Mouse (Mus musculus) intestine, embryonic 16.5 days (tissue): Measurements from ENCODE around the gene Rps6ka5. TPM values are rescaled to one million over a fixed set of nuclear protein-coding genes. Genes with fewer than 3 reads are reported as not detected.

Experiments
- ATAC-seq: fragments of 200-750 bp; cut with Nextera tagmentation; 2 replicates; pipeline ENCODE4 v1.8.0; 2017; ENCODE audit warnings: moderate TSS enrichment, moderate library complexity
- H3K27ac ChIP-seq: fragments of 300-500 bp; sonication (generic); 2 replicates; pipeline ENCODE4 v1.5.1; 2014; ENCODE audit warnings: mild to moderate bottlenecking, low read length
- H3K27me3 ChIP-seq: fragments of 300-500 bp; sonication (generic); replicated peaks from 2 replicates; pipeline ENCODE4 v1.6.1; 2014; ENCODE audit warnings: low read length, control low read depth, mixed read lengths; ENCODE audit not compliant: control insufficient read depth, insufficient read depth
- H3K36me3 ChIP-seq: fragments of 300-500 bp; sonication (generic); 2 replicates; pipeline ENCODE4 v1.6.1; 2014; ENCODE audit warnings: low read length, control low read depth; ENCODE audit not compliant: control insufficient read depth, insufficient read depth
- H3K4me1 ChIP-seq: fragments of 300-500 bp; sonication (generic); 2 replicates; pipeline ENCODE4 v1.6.1; 2014; ENCODE audit warnings: low read length, control low read depth, mixed read lengths; ENCODE audit not compliant: control insufficient read depth, insufficient read depth
- H3K4me2 ChIP-seq: fragments of 300-500 bp; sonication (generic); 2 replicates; pipeline ENCODE4 v1.6.1; 2014; ENCODE audit warnings: low read depth, low read length, control low read depth
- H3K4me3 ChIP-seq: fragments of 300-500 bp; sonication (generic); 2 replicates; pipeline ENCODE4 v1.5.1; 2014; ENCODE audit warnings: mild to moderate bottlenecking, low read length
- H3K9ac ChIP-seq: fragments of 300-500 bp; sonication (generic); 2 replicates; pipeline ENCODE4 v1.6.1; 2014; ENCODE audit warnings: low read depth, low read length
- H3K9me3 ChIP-seq: fragments of 300-500 bp; sonication (generic); 2 replicates; pipeline ENCODE4 v1.6.1; 2016; ENCODE audit warnings: low read length, control low read depth; ENCODE audit not compliant: control insufficient read depth
- WGBS: fragments of 180-500 bp; shearing (Covaris S2); extraction: QIAGEN DNeasy Blood & Tissue Kit; methylation state at CpG from one replicate; pipeline ENCODE4 v1.1.7; 2014; 5-methylcytosine and 5-hydroxymethylcytosine counted together
- polyA plus RNA-seq: library from polyadenylated mRNA; unstranded; fragments of >200 nt; fragmentation: Nextera tagmentation; extraction: Ambion mirVana; gene quantifications from 2 replicates; pipeline ENCODE4 v1.2.1, GENCODE M21; 2015

The Rps6ka5 gene
- polyA plus RNA-seq, 1 experiment from 2014 or later = 1.9 TPM

DNA sequence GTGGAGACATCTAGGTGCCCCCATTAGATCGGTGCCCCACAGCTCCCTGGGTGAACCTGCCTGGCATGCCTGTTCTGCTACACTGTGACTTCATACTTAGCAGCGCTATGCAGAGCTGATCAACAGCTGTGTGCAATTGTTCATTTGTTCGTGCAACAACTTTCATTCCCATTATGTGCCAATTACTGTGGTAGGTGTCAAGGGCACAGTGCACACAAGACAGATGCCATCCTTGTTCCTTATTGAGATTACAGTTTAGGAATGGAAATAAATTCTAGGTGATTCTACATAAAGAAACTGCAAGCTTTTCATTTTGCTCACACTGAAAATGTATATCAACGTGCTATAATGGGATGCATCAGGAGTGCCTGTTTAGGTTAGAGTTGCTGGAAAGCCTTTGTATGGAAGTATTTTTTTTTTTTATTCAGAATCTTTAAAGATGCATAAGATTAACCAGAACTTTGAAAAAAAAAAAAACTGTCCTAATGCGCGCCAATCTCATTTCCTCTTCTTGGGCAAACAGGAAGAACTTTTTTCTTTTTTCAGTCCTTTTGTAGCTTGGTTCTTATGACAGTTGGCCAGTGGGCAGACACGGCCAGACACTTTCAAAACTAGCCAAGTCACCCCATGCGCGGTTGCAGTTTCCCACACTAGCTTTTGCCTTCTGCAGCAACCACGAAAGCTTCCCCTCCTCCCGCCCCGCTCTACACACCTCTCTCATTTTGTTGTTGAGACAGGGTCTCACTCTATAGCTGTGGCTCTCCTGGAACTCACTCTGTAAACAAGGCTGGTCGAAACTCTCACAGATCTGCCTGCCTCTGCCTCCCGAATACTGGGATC is 2.1 kb upstream of the Rps6ka5 start:
- Histone ChIP-seq H3K27me3 (no peaks in the 10 kb centered on the region), H3K4me1 (0 out of 2 replicates have a peak, but pooled peaks cover 3% of the 10 kb centered on the region), H3K9ac (no peak overlapping the region), H3K4me3 (no peak overlapping the region), H3K36me3 (no peaks in the 10 kb centered on the region), H3K9me3 (no peaks in the 10 kb centered on the region), H3K27ac (no peak overlapping the region), H3K4me2 (no peak overlapping the region)
- 67% methylated on average over 14 of the region's 14 CpGs for WGBS
- ATAC-seq = no peak

DNA sequence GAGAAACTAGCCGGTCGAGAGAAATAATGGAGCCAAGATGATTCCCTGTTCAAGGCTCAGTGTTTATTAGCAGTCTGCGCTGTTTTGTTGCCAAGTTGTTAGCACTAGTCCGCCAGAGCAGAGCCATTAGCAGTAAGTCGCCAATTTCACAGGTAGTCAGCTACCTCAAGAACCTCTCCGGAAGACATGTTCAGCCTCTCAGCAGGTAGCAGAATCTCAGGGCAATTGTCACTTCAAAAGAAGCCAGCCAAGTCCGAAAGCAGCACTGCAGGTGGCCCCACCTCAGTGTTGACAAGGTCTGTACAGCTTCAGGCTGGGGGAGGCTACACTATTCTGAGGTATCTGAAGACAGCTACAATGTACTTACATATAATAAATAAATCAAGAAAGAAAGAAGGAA is 1.1 kb upstream of the Rps6ka5 start:
- Histone ChIP-seq H3K9ac (no peak overlapping the region), H3K4me1 (peaks cover 6% of the 10 kb centered on the region; the same call in 1 of the 2 replicates), H3K4me2 (no peak overlapping the region), H3K4me3 (no peak overlapping the region), H3K27ac (no peak overlapping the region), H3K9me3 (no peaks in the 10 kb centered on the region), H3K27me3 (no peaks in the 10 kb centered on the region), H3K36me3 (no peaks in the 10 kb centered on the region)
- 36% methylated on average over 7 of the region's 7 CpGs for WGBS
- no peak for ATAC-seq

DNA sequence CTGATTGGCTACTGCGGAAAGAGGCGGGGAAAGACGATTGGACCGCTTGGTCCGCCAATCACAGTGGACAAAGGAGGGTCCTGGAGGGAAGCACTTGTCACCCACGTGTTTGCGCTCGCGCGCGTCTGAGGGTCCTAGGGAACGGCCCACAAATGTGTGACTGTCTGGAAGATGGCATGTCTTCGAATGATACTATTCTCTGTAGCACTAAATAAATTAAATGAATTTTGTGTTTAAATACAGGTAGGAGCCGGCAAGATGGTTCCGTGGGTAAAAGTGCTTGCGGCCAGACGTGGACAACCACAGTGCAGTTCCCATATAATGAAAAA is 1.4 kb downstream of the Rps6ka5 start:
- H3K4me2 ChIP-seq = peak overlapping the region; percentile 60
- H3K4me3 ChIP-seq = peak overlapping the region; percentile 82
- H3K9ac ChIP-seq = no peak overlapping the region
- H3K27ac ChIP-seq = no peak overlapping the region
- H3K9me3 ChIP-seq = no peaks in the 10 kb centered on the region
- H3K27me3 ChIP-seq = no peaks in the 10 kb centered on the region
- no peaks in the 10 kb centered on the region for H3K36me3 ChIP-seq
- 4% methylated on average over 17 of the region's 17 CpGs for WGBS
- peaks cover 6% of the 10 kb centered on the region; the same call in 1 of the 2 replicates for H3K4me1 ChIP-seq
- ATAC-seq = no peak

DNA sequence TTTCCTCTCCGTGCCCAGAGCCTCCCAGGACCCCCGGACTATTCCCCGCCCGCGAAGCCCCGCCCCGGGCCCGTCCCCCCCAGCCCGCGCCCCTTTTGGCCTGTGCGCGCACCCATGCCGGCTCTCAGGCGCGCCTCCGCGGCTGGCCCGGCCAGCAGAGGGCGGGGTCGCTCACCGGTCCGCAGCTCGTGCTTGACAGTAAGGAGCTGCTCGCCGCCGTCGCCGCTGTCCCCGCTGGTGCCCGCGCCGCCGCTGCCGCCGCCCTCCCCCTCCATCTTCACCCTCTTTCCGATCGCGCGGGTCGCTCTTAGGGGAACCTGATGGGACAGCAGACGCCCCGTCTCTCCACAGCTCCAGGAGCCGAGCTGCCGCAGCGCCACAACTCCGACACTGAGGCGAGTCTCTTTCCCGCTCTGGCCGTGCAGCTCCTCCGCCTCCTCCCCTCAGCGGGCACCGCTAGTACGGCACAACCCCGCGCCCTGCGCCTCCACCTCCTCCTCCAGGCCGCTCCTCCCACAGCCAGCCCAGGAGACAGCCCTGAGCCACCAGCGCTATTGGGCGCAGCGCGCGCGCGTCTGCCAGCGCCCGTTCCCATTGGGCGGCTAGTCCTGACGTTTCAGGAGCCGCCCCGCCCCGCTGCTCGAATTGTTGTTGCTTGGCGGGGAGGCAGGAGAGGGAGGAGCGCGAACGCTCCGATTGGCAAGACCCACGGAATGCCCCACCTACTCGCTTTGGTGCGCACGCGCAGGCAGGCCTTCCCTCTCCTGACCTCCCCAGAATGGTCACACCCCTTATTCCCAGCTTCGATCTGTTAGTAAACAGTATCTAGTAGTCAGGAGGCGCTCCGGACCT is 2.0 kb downstream of the Rps6ka5 start:
- Histone ChIP-seq H3K4me3 (peak overlapping the region; percentile 82), H3K36me3 (no peaks in the 10 kb centered on the region), H3K27me3 (no peaks in the 10 kb centered on the region), H3K4me2 (peak overlapping the region; percentile 93), H3K9me3 (no peaks in the 10 kb centered on the region), H3K27ac (peak overlapping the region; percentile 93), H3K4me1 (peaks cover 6% of the 10 kb centered on the region; the same call in 1 of the 2 replicates), H3K9ac (peak overlapping the region; percentile 78)
- ATAC-seq = peak; percentile 100
- under 1% methylated on average over 82 of the region's 85 CpGs for WGBS

DNA sequence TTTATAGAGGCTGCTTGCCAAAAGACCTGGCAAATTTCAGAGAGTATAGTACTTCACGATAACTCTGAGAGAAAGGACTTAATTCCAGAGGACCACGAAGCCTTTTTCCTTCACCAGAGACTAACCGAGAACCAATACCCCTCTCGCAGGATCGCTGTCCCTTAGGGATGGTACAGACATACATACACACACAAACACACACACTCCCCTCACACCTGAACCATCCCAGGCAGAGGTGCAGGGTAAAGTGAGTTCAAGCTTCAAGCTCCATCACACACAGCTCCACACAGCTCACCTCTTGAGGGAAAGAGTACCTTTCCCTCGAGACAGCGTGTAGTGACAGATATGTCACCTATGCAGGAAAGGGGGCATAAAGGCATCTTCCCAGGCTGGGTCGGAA is 2.6 kb downstream of the Rps6ka5 start:
- H3K4me3 ChIP-seq = peak overlapping the region; percentile 82
- H3K4me2 ChIP-seq = peak overlapping the region; percentile 93
- H3K27me3 ChIP-seq = no peaks in the 10 kb centered on the region
- no peaks in the 10 kb centered on the region for H3K36me3 ChIP-seq
- WGBS = under 1% methylated on average over 8 of the region's 8 CpGs
- ATAC-seq = peak; percentile 1; the same call in 1 of the 2 replicates
- H3K9ac ChIP-seq = peak overlapping the region; percentile 78
- H3K9me3 ChIP-seq = no peaks in the 10 kb centered on the region
- peaks cover 6% of the 10 kb centered on the region; the same call in 1 of the 2 replicates for H3K4me1 ChIP-seq
- H3K27ac ChIP-seq = peak overlapping the region; percentile 93

DNA sequence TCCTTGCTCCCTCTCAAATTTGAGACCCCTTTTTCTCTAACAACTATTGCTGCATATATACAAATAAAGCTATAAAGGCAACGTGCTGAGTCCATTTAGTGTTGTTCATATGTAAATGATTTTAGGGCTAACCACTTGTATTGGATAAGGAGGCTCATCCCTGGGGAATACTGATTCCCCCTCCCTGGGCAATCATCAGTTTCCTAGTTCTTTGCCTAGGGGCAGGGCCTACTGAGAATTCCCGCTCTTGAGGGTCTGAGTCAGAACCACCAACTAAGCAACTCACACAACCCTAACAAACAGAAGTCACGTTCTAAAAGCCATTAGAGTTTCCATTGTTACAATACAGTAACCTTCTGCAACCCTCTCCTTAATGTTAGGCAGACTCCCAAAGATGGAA is 6.0 kb downstream of the Rps6ka5 start:
- 65% methylated on average over 3 of the region's 3 CpGs for WGBS
- ATAC-seq = no peak
- Histone ChIP-seq H3K36me3 (no peaks in the 10 kb centered on the region), H3K4me2 (no peak overlapping the region), H3K9me3 (no peaks in the 10 kb centered on the region), H3K9ac (no peak overlapping the region), H3K4me1 (peaks cover 6% of the 10 kb centered on the region; the same call in 1 of the 2 replicates), H3K27ac (no peak overlapping the region), H3K27me3 (no peaks in the 10 kb centered on the region), H3K4me3 (no peak overlapping the region)

DNA sequence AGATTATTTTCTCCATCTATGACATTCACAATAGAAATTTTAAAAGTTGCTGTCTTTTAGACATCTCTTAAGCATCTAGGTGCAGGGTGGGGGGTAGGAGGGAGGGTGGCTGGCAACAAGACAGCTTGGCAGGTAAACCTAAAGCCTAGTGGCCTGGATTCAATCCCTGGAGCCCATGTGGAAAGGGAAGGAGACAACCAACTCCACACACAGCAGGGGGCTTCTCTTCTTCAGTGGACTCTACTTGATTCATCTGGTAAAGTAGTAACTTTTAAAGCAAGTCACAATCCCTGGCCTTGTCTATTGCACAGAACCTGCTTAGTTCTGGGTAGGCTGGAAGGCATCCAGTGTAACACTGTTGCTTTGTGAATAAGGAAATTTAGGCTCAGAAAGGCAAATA is 9.3 kb downstream of the Rps6ka5 start:
- Histone ChIP-seq H3K4me1 (no peaks in the 10 kb centered on the region), H3K27me3 (no peaks in the 10 kb centered on the region)

DNA sequence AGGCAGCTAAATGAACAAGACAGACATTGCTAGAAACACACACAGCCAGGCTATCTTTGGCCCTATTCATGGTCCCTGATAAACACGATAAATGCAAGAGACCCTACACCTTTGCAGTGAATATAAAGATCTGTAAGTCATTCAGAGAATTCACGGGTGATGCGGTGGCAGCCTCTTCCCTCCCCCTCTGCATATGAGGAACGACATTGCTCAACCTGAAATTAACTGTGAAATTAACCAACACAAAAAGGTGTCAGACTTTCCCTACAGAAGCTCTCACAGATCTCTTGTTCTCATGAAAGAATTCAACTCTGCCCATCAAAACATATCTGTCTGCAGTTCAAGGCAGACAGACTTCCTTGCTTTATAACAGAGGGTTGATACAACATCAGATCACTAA is 9.8 kb downstream of the Rps6ka5 start:
- no peaks in the 10 kb centered on the region for H3K27me3 ChIP-seq
- H3K4me1 ChIP-seq = no peaks in the 10 kb centered on the region
- H3K9ac ChIP-seq = no peak overlapping the region
- no peaks in the 10 kb centered on the region for H3K9me3 ChIP-seq
- no peak overlapping the region for H3K4me2 ChIP-seq
- H3K27ac ChIP-seq = no peak overlapping the region
- no peaks in the 10 kb centered on the region for H3K36me3 ChIP-seq
- no peak overlapping the region for H3K4me3 ChIP-seq
- 64% methylated on average over 4 of the region's 4 CpGs for WGBS
- no peak for ATAC-seq

More for the DNA sequence above, 9.3 kb downstream of the Rps6ka5 start:
- Histone ChIP-seq H3K4me2 (no peak overlapping the region), H3K4me3 (no peak overlapping the region), H3K9ac (no peak overlapping the region), H3K9me3 (no peaks in the 10 kb centered on the region), H3K27ac (no peak overlapping the region), H3K36me3 (no peaks in the 10 kb centered on the region)
- ATAC-seq = no peak

DNA sequence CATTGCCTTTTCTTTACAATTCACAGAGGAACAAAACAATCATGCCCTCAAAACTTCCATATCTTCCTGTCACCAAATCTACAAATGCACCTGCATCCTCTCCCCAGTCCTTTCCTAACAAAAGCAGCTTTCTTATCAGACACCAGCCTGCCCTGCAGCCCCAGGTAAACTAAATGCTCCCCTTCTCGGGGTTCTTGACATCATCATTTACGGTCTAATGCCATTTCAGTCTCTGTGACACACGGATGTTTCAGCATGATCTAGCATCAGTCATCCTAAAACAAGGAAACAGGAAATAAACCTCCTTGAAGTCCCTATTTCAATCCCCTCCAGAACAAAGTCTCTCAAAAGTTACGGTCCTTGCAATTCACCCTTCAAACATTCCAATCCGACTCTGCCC is 15.0 kb downstream of the Rps6ka5 start:
- Histone ChIP-seq H3K27me3 (no peaks in the 10 kb centered on the region), H3K4me3 (no peak overlapping the region), H3K4me2 (no peak overlapping the region), H3K9ac (no peak overlapping the region), H3K27ac (no peak overlapping the region), H3K4me1 (0 out of 2 replicates have a peak, but pooled peaks cover 5% of the 10 kb centered on the region), H3K9me3 (no peaks in the 10 kb centered on the region), H3K36me3 (no peaks in the 10 kb centered on the region)
- 57% methylated on average over 5 of the region's 5 CpGs for WGBS
- ATAC-seq = no peak
